Mouse (Mus musculus): ENCODE data around the gene Ddx19a. TPM values are rescaled to one million over a fixed set of nuclear protein-coding genes. Genes with fewer than 3 reads are reported as not detected.
"Not testable (repeated sequence)": the region's sequence is repeated elsewhere in the genome, so short reads cannot be mapped to it uniquely, and the experiment has no call there.

The Ddx19a gene
- total RNA-seq, 2 experiments from 2014 or later = 55.4 to 62.8 TPM

DNA sequence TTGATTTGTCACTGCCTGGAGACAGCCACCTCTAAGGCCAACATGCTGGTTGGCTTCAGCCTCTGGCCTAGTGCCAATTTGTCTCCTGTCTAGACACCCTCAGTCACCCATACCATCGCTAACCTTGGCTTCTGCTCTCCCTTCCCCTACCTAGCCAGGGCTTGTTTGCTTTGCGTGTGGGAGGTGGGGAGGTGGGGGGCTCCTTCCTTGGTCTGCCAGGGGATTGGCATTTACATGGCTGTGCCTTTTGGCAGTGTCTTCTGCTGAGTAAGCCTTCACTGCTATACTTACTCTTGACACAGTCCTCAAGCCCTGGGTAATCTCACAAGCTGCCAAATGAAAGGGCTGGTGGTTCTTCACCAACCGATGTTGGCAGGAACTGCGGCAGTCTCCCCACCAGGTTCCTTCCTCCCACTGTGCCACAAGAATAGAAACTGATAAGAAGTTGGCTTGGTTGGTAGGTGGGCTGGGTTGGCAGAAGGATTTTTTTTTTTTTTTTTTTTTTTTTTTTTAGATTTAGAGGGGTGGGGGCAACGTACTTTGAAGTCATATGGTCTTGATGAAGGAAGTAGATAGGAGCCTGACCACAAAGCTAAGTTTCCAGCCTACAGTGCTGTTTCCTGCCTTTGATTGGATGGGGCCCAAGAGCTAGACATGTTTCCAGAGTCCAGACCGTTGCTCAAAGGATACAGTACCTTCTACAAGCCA is 58.6 kb downstream of the Ddx19a start:
- peak in 1 of 2 experiments; percentile 31 for DNase-seq (ENCODE audit: low spot score in 2 of 2)

DNA sequence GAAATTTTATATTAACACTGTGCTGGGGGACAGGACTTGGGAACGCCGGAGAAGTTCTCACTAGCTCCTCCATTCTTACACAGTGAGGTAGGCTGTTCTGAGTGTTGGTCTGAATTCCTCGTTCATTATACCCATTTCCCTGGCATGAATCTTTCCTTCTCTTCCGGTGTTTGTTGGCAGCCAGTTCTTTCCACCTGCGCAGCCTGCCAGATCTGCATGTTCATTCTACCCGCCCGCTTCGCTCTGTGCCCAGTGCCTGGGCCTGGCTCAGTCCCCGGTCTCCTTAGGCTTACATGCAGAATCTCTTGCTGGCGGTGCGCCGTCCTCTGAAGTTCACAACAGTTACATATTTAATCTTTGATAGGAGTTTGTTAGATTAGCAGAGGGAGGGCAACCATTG is 61.4 kb downstream of the Ddx19a start:
- no peak for DNase-seq (ENCODE audit: low spot score in 2 of 2)

DNA sequence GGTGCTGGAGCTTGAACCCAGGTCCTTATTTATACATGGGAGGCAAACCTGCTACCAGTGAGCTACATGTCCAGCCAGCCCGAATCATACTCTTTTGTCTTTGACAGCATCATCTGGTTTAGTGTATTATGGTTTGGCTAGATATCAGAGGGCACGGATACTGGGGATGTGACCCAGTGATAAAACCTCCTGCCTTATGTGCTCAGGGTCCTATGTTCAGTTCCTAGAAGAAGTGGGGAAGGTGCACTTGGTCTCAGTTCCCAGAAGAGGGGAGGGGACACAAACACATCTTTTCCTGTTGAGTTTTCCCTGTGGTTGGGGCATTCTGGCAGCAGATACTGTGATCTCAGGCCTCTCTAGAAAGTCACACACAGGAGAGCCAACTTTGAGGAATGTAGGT is 64.3 kb downstream of the Ddx19a start:
- DNase-seq (ENCODE audit: low spot score in 2 of 2) = no peak

DNA sequence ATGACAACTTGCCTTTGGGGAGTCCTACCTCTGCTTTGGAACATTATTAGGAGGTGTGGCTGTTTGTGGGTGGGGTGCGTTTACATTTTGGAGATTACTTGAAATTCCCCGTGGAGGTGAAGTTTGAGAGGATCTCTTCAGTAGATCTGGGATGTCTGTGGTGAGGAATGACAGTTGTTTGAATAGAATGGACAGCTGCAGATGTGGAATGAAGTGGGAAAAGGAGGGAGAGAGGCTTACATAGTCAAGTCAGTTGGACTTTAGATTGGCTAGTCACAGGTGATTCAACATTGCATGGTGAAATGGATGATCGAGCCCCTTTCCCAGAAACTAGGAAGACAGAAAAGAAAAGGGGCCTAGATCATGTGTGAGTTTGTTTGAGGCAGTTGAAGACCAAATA is 65.2 kb downstream of the Ddx19a start:
- DNase-seq (ENCODE audit: low spot score in 2 of 2) = no peak

DNA sequence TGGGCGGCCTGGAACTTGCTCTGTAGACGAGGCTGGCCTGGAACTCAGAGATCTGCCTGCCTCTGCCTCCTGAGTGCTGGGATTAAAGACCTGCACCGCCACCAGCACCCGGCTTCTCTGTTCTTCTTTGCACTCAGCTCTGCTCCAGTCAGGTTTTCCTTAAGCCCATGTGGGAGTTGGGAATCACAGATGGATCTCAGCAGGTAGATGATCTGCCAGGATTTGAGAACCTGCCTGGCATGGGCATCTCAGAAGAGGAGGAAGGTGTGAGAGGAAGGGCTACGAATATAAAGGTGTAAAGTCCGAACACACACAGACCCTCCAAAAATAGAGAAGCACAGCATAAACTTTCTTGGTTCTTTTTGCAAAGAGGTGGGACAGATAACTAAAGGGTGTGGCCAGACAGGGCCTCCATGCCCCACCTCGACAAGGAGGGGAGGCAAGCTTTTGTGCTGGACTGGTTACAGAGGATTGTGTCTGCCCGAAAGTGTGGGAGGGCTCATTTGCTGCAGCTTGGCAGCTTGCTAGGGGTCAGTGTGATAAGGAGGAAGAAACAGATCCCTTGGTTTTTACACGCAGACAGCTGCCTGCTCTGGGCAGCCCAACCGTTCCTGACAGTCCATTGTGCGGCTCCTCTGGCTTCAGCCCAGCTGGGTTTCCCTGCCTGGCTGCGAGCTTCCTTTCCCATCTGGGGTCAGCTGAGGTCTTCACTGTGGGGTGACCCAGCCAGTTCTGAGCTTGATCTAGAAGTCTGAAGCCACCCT is 66.2 kb downstream of the Ddx19a start:
- DNase-seq (ENCODE audit: low spot score in 2 of 2) = peak in 1 of 2 experiments; percentile 16

DNA sequence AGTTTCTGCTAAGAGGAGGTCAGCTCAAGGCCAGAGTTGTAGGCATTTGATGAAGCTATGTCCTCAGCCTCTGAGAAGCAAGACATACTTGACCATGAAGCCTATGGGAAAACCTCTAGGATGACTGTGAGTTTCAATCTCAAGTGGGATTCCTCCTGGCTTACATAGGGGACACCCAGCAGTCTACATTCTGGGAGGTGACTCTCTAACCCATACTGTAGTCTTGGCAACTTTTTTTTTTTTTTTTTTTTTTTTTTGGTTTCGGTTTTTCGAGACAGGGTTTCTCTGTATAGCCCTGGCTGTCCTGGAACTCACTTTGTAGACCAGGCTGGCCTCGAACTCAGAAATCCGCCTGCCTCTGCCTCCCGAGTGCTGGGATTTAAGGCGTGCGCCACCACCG is 67.9 kb downstream of the Ddx19a start:
- not testable (repeated sequence) for DNase-seq (ENCODE audit: low spot score in 2 of 2)

DNA sequence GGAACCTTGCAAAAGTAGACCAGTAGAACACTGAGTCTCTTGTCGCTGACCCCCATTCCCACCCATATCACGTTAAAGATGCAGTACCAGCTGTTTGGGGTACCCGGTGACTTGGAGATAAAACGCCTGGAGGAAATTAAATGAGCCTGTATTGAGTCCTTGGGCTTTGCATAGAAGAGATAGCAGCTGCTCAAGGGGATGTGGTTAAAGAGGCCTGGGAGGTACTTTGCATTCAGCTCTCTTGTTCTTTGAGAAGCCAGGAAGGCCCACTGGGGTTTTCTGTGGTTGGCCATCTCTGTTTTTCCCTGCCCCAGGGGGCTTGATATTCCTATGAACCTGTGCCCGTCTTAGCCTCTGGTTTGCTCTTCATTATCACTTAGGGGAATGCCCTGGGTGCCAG is 68.5 kb downstream of the Ddx19a start:
- no peak for DNase-seq (ENCODE audit: low spot score in 2 of 2)

DNA sequence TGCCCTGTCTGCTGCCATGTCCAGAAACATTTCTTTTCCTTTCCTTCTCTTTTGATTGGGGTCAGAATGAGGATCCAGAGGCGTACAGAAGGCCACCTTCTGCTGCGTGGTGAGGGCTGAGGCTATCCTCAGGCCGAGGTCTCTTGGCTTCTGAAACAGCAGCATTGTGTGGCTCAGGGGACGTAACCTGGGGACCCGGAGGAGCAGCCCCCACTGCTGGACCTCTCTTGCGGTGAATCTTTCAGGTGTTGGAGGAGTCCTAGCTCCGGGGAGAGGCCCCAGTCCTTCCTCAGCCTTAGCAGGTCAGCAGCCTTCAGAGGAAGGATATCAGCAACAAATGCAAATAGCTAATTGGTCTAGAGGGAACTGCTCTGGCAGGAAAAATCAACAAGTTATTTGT is 69.2 kb downstream of the Ddx19a start:
- DNase-seq (ENCODE audit: low spot score in 2 of 2) = no peak

DNA sequence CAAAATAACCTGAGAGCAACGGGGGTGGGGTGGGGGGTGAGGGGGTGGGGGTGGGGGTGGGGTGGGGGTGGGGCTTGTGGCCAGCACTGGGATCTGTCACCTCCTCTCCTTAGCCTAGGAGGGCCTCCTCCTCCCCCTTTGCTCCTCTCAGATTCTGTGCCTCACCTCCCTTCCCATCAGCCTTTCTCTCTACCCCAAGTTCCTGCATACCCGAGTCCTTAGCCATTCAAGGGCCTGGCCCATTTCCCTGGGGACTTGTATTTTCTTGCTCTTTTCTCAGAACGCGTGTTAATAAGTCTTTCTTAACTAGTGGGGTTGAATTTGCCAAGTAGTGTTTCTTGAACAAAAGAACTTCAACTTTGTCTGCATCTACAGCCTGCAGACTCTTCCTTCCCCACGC is 70.9 kb downstream of the Ddx19a start:
- DNase-seq (ENCODE audit: low spot score in 2 of 2) = no peak

DNA sequence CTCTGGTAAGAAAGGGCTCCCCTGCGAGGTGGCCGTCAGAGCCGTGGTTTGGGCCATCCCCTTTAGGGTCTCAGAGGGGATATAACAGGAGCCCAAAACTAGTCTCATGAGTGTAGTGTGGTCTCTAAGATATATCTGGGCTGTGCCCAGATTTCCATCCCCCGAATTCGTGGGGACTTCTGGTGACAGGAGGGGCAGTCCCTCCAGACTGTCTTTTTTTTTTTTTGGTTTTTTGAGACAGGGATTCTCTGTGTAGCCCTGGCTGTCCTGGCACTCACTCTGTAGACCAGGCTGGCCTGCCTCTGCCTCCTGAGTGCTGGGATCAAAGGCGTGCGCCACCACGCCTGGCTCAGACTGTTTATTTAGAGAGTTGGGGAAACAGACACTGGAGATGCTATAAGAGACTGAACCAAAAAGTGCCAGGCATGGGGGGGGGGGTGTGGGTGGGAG is 71.9 kb downstream of the Ddx19a start:
- DNase-seq (ENCODE audit: low spot score in 2 of 2) = no peak

Small RNAs within 50 kb of the gene (microRNA-seq; reads per million reads assigned to microRNA genes)
- not detected for gene Gm24103
- gene Mir3473d = 1.3 reads per million

Other genes starting within 250 kb of the Ddx19a start
- gene Il34, start 191.9 kb downstream of the Ddx19a start, total RNA-seq (2021) = 1 to 10 TPM; 5.6 to 9.2 TPM
- 10 to 100 TPM; 59.7 to 64.1 TPM for gene Cog4, start 151.2 kb downstream of the Ddx19a start, total RNA-seq (2021)
- gene Sf3b3, start 151.0 kb downstream of the Ddx19a start, total RNA-seq (2021) = 100 to 1,000 TPM in 1 of 2 experiments, 10 to 100 TPM in 1; 93.3 to 108 TPM
- gene Fuk, start 95.3 kb downstream of the Ddx19a start, total RNA-seq (2021) = 10 to 100 TPM in 1 of 2 experiments, 1 to 10 TPM in 1; 8.9 to 10.9 TPM
- 10 to 100 TPM; 26.8 to 30.5 TPM for gene St3gal2, start 77.9 kb downstream of the Ddx19a start, total RNA-seq (2021)
- 10 to 100 TPM; 16.6 to 17.6 TPM for gene Ddx19b, start 34.0 kb upstream of the Ddx19a start, total RNA-seq (2021)
- gene Aars, start 35.3 kb upstream of the Ddx19a start, total RNA-seq (2021) = 100 to 1,000 TPM in 1 of 2 experiments, 10 to 100 TPM in 1; 87.5 to 104 TPM
- gene Exosc6, start 58.5 kb upstream of the Ddx19a start, total RNA-seq (2021) = not detected
- gene Clec18a, start 94.6 kb upstream of the Ddx19a start, total RNA-seq (2021) = 10 to 100 TPM in 1 of 2 experiments, under 1 TPM in 1; 0.23 to 15.9 TPM
- 10 to 100 TPM; 40.0 to 40.7 TPM for gene Pdpr, start 96.8 kb upstream of the Ddx19a start, total RNA-seq (2021)

Measured in adrenal gland, postnatal 4 days (tissue).